18 mouse cellular contexts compared by ENCODE assay signal in the genomic region with DNA sequence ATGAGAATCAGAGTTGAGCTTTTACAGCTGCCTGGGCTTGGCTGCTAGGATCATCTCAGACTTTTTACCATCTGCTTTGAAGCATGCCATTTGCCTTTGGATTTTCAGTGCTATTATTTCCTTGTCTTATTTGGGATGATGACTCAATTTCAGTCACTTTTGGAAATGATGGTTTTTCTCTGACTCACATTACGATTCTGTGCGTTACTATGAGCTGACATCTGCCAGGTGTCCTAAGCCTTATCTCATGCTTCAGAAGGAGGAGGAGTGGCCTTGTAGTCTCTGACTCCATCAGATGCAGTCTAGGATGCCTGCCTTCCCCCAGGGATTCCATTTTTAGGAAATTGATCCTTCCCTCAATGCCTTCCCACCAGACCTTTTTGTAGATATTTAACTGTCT.
DNase-seq lines count a peak whose midpoint lies in the region; ATAC-seq lines count a peak whose summit lies in the region.
"Had no signal": no experiment of that assay in that cellular context is flagged by ENCODE, and none has a peak within 500 bp of the region (broad histone marks: within the 10 kb centered on the region; RNA-seq: fewer than 3 reads in every experiment).

No protein-coding gene starts in this region.

- intact Hi-C loops in left cerebral cortex, postnatal 36 days (cut with DNase I), result no loop called here

- no peak overlapping the region for H3K9ac ChIP-seq in forebrain, embryonic 14.5 days (ENCODE audit: low read length)
- no peak overlapping the region for H3K9ac ChIP-seq in forebrain, embryonic 12.5 days
- no peak overlapping the region for H3K9ac ChIP-seq in hindbrain, embryonic 16.5 days (ENCODE audit: low read depth, low read length)
- H3K9ac ChIP-seq: hindbrain, embryonic 14.5 days; liver, embryonic 13.5 days had no signal

- 70% methylated on average over 2 of the region's 2 CpGs for WGBS in forebrain, embryonic 14.5 days
- WGBS in forebrain, embryonic 12.5 days, result 89% methylated on average over 2 of the region's 2 CpGs
- 85% methylated on average over 2 of the region's 2 CpGs for WGBS in hindbrain, embryonic 16.5 days

- ATAC-seq in forebrain, embryonic 14.5 days, result no peak
- ATAC-seq in forebrain, embryonic 12.5 days (ENCODE audit: low FRiP score), result no peak
- no peak for ATAC-seq in hindbrain, embryonic 16.5 days
- ATAC-seq: intestine, postnatal 0 days; Patski had no signal

- no peaks in the 10 kb centered on the region for H3K4me1 ChIP-seq in forebrain, embryonic 14.5 days (ENCODE audit: control insufficient read depth, insufficient read depth, low read length)
- no peaks in the 10 kb centered on the region for H3K4me1 ChIP-seq in forebrain, embryonic 12.5 days
- no peaks in the 10 kb centered on the region for H3K4me1 ChIP-seq in hindbrain, embryonic 16.5 days (ENCODE audit: control insufficient read depth, insufficient read depth, low read depth, low read length)
- H3K4me1 ChIP-seq: forebrain, embryonic 10.5 days; limb, embryonic 10.5 days; liver, embryonic 13.5 days had no signal

- H3K4me2 ChIP-seq in forebrain, embryonic 14.5 days (ENCODE audit: low read length), result no peak overlapping the region
- no peak overlapping the region for H3K4me2 ChIP-seq in forebrain, embryonic 12.5 days
- no peak overlapping the region for H3K4me2 ChIP-seq in hindbrain, embryonic 16.5 days (ENCODE audit: low read length)
- H3K4me2 ChIP-seq: hindbrain, embryonic 14.5 days; liver, embryonic 13.5 days had no signal

- no peak overlapping the region for H3K4me3 ChIP-seq in forebrain, embryonic 14.5 days (ENCODE audit: low read depth, low read length)
- no peak overlapping the region for H3K4me3 ChIP-seq in forebrain, embryonic 12.5 days (replicated peaks)
- H3K4me3 ChIP-seq in hindbrain, embryonic 16.5 days (ENCODE audit: low read length), result no peak overlapping the region
- H3K4me3 ChIP-seq: forebrain, embryonic 10.5 days; limb, embryonic 10.5 days; liver, embryonic 13.5 days had no signal

- no peak overlapping the region for H3K27ac ChIP-seq in forebrain, embryonic 14.5 days (ENCODE audit: low read depth, low read length)
- no peak overlapping the region for H3K27ac ChIP-seq in forebrain, embryonic 12.5 days
- H3K27ac ChIP-seq in hindbrain, embryonic 16.5 days (ENCODE audit: low read depth, low read length), result no peak overlapping the region
- H3K27ac ChIP-seq: forebrain, embryonic 10.5 days; hindbrain, embryonic 14.5 days; limb, embryonic 10.5 days; liver, embryonic 13.5 days had no signal

- DNase-seq in forebrain, embryonic 14.5 days (ENCODE audit: low spot score), result peak; percentile 13
- DNase-seq in brain, adult 2 months (ENCODE audit: low read depth, low spot score), result peak; percentile 79
- DNase-seq in layer of hippocampus, adult 9-10 months (ENCODE audit: low spot score), result peak; percentile 16
- peak; percentile 4 to 8 for DNase-seq in left cerebral cortex, postnatal 36 days (ENCODE audit: low spot score in 2 of 2)
- no peak for DNase-seq in yolk sac, embryonic 10.5 days (ENCODE audit: low spot score)
- no peak for DNase-seq in urinary bladder, adult 2 months (ENCODE audit: low spot score)
- DNase-seq: cerebellum, adult 18-20 months; gastrocnemius, postnatal 14 days; kidney, postnatal 10 days; liver, embryonic 13.5 days; thymus, adult 18-20 months had no signal

- H3K9me3 ChIP-seq in forebrain, embryonic 14.5 days (replicated peaks; ENCODE audit: control insufficient read depth, low read length), result no peaks in the 10 kb centered on the region
- no peaks in the 10 kb centered on the region for H3K9me3 ChIP-seq in forebrain, embryonic 12.5 days
- no peaks in the 10 kb centered on the region for H3K9me3 ChIP-seq in hindbrain, embryonic 16.5 days (ENCODE audit: control insufficient read depth, low read length)
- H3K9me3 ChIP-seq: forebrain, embryonic 10.5 days; limb, embryonic 10.5 days; liver, embryonic 13.5 days had no signal

- H3K36me3 ChIP-seq in forebrain, embryonic 14.5 days (ENCODE audit: control insufficient read depth, insufficient read depth, low read length), result no peaks in the 10 kb centered on the region
- no peaks in the 10 kb centered on the region for H3K36me3 ChIP-seq in forebrain, embryonic 12.5 days (replicated peaks)
- no peaks in the 10 kb centered on the region for H3K36me3 ChIP-seq in hindbrain, embryonic 16.5 days (ENCODE audit: control insufficient read depth, insufficient read depth, low read length)
- H3K36me3 ChIP-seq: forebrain, embryonic 10.5 days; limb, embryonic 10.5 days; liver, embryonic 13.5 days had no signal

- no peaks in the 10 kb centered on the region for H3K27me3 ChIP-seq in forebrain, embryonic 14.5 days (replicated peaks; ENCODE audit: control insufficient read depth, insufficient read depth, low read length)
- no peaks in the 10 kb centered on the region for H3K27me3 ChIP-seq in forebrain, embryonic 12.5 days
- H3K27me3 ChIP-seq in hindbrain, embryonic 16.5 days (replicated peaks; ENCODE audit: control insufficient read depth, insufficient read depth, low read length), result no peaks in the 10 kb centered on the region
- H3K27me3 ChIP-seq: liver, embryonic 13.5 days; Patski had no signal

Comparison
In these comparisons a context has a peak if more than half of its experiments do, and no peak if none do; other contexts are left out.
1. DNase-seq: peak in forebrain, embryonic 14.5 days (single experiment), brain, adult 2 months (single experiment), layer of hippocampus, adult 9-10 months (single experiment) and left cerebral cortex, postnatal 36 days (2 of 2); none in yolk sac, embryonic 10.5 days (single experiment) and urinary bladder, adult 2 months (single experiment).